Mouse (Mus musculus) WW6 (cell line): Measurements from ENCODE around the gene Lcn2.
"Not testable (repeated sequence)": the region's sequence is repeated elsewhere in the genome, so short reads cannot be mapped to it uniquely, and the experiment has no call there.

Source experiments
- DNase-seq: peaks from one replicate; pipeline ENCODE4 v3.0.0-alpha.2; 2013; ENCODE audit warnings: low read depth, low spot score

Gene Lcn2

DNA sequence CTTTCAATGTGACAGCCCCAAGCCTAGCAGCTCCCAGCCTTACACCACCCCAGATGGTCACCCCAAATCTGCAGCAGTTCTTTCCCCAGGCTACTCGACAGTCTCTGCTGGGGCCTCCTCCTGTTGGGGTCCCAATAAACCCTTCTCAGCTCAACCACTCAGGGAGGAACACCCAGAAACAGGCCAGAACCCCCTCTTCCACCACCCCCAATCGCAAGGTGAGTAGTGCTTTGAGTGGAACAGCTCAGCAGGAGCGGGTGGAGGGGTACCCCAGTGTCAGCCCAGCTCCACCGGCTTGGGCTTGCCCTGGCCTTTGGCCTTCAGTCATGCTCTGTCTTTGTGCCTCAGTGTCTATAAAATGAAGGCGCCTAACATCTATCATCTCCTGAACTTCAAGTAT, 20.7 kb downstream of the Lcn2 start:
- no peak for DNase-seq

GRCm38 (mm10) chr2:32364121-32364520, 23.9 kb downstream of the Lcn2 start:
- DNase-seq: no peak

DNA sequence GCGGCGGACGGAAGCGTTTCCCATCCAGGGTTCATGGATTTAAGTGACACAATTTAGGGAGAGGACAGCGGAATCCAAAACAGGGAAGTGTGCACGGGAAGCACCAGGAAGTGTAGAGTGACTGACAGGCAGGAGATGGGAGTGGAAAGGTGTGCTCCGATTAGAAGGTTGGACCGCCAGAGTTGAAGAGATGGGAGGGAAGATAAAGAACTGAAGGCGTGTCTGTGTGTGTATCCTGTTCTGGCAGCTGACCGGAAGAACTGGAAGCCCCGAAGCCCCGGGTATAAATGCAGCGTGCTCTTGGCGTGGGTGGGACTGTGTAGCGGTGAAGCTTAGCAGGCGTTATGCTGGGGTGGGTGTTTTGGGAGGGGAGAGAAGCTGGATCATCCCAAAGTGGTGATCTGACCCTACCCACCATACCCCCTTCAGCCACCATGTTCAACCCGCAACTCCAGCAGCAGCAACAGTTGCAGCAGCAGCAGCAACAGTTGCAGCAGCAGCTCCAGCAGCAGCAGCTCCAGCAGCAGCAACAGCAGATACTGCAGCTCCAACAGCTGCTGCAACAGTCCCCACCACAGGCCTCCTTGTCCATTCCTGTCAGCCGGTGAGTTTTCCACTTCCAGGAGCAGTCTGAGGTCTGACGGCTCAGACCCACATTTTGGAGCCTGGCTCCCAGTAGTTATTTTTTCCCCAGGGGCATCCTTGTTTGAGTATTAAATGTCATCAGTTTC, 24.5 kb downstream of the Lcn2 start:
- no peak for DNase-seq

DNA sequence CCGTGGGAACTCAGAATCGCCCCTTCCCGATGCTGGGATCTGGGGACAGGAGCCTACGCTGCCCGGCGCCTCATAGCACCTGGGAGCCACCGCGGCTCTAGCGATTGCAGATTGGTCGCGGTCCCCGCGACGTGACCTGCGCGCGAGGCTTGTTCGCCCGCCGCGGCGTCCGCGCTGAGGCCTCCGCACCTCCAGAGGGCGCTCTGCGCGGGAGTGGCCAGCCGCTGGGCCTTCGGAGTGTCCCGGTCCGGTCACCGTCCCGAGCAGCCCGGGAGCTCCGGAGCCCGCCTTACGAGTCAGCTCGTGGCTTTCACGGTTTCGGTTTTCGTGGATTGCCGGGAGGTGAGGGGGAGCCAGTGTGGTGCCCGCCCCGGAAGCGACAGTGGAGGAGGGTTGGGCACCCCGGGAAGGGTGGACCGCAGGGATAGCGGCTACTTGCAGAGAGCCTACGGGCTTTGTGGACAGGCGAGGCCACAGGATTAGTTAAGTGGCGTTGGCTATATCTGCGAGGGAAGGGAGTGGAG, 25.2 kb downstream of the Lcn2 start:
- DNase-seq: no peak

GRCm38 (mm10) chr2:32362274-32362673, 25.8 kb downstream of the Lcn2 start:
- not testable (repeated sequence) for DNase-seq

DNA sequence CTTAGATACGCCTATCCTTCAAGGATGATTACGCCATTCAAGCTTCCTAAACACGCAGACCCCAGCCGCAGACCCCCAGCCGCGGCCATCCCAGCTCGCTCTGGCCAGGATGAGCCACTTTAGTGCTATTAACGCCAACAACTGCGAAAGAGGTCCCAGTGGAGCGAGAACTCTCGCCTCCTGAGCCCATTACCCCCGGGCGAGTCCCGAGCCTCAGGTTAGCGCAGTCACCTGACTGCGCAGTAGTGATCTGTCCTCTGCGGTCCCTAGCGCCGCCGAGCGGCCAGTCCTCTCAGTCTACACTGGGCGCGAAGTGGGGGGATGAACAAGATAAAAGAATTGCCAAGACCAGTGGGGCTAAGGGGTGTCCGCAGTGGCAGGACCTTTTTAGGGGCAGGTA, 26.6 kb downstream of the Lcn2 start:
- no peak for DNase-seq

- no peak for DNase-seq
Measured at GRCm38 (mm10) chr2:32360741-32361140, 27.3 kb downstream of the Lcn2 start.

DNA sequence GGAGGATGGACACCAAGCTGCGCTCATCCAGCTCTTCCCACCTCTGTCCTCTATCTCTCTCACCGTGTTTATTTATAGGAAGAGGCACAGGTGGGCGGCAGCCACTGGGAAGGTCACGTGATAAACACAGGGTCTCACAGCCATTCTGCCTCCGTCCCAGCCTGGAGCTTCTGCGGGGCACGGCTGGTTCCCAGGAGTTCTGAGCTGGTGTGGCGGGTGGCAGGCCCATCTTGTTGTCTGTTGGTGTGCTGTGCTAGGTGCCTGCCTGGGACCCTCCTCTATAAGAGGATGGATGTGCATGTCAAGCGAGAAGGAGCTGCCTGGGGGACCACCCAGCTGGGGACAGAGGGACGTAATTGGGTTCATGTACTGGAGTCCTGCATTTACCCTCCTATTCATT, 29.7 kb downstream of the Lcn2 start:
- no peak for DNase-seq

DNA sequence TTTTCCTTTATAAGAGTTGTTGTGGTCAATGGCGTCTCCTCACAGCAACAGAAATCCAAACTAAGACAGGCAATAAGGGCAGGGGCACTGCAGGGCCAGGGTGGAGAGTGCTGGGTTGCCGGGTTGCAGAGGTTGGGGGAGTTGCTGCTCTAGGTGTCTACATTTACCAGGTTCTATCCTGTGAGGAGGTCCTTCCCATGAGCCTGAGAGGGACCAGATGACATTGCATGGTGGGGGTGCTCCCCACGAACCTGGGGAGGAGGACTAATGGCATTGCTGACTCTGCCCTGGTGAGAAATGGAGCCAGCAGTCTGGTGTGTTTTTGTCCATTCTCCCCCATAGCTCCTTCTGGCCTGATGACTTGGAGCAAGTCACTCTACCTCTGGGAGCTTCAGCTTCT, 30.3 kb downstream of the Lcn2 start:
- DNase-seq: no peak

- DNase-seq: no peak
Measured at GRCm38 (mm10) chr2:32356216-32356615, 31.8 kb downstream of the Lcn2 start.

- DNase-seq: no peak
Measured at GRCm38 (mm10) chr2:32354336-32354895, 33.6 kb downstream of the Lcn2 start.

DNA sequence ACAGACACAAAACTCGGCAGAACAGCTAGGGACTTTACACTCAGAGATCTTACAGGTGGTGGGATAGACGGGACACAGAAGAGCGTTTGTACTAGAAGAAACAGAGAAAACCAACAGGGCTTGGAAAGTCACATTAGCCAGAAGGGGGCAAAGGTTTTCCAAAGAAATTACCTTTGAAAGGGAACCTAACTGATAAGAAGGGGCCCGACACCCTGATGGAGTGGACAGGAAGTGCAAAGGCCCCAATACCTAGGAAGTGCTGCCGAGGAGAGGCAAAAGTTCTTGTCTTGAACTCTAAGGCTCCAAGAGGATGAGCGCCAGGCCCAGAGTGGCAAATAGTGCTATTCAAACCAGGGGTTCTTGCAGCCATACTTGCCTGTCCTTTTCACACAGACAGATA, 34.2 kb downstream of the Lcn2 start:
- no peak for DNase-seq

DNA sequence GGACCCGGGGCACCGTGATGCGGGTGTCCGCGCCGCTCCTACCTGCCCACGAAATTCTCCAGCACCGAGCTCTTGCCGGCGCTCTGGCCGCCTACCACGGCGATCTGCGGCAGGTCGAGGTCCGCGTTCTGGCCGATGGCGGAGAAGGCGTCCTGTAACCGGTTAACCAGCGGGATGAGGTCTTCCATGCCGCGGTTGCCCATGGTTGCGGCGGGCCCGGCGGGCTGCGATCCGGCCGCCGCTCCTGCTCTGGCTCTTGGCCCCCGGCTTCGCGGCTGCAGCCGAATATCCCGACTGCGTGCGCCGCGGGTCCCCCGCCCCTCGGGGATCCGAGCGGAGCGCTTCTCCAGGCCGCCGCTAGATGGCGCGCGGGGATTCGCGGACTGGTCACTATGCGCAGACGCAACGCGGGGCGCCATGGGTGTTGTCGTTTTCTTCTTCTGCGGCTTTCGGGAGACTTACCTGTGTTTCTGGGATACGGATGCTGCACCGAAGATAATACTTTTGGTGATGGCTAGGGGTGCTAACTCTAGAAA, 35.0 kb downstream of the Lcn2 start, which contains the start of gene Dnm1:
Gene Dnm1 (minus strand): TSS at position 332 of the 536 bp plus-strand sequence.
- peak; percentile 70 for DNase-seq

- DNase-seq: no peak
Measured at GRCm38 (mm10) chr2:32352151-32353006, 35.7 kb downstream of the Lcn2 start, which contains the start of gene Ciz1. Gene Ciz1 (plus strand): TSS chr2:32352327.

- DNase-seq: no peak
Measured at GRCm38 (mm10) chr2:32351471-32351961, 36.5 kb downstream of the Lcn2 start.

- no peak for DNase-seq
Measured at GRCm38 (mm10) chr2:32350471-32351051, 37.5 kb downstream of the Lcn2 start.

DNA sequence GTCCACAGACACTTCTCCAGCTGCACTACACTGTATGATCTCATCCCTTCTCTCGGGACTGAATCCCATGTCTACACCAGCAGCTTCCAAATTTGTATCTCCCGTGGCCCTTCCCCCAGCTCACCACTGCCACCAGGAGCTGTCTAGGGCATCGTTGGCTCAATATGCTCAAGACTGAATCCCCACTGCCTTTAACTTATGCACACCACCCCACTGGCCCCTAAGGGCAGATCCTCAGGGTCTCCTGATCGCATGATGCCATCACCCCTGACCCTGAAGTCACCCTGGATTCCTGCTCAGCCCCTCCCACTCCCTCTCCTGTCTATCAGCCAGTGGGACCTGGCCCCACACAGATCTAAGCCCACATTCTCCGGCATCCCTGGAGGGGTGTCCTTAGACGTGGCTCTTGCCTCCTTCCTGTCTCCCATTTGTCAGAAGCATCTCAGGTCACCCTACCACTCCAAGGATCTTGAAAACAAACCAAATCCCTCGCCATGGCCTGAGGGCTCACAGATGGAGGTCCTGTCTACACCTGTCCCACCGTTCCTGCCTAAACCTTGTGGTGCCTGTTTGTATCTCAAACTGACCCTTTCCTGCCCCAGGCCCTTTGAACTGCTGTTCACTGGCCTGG, 38.3 kb downstream of the Lcn2 start:
- no peak for DNase-seq

DNA sequence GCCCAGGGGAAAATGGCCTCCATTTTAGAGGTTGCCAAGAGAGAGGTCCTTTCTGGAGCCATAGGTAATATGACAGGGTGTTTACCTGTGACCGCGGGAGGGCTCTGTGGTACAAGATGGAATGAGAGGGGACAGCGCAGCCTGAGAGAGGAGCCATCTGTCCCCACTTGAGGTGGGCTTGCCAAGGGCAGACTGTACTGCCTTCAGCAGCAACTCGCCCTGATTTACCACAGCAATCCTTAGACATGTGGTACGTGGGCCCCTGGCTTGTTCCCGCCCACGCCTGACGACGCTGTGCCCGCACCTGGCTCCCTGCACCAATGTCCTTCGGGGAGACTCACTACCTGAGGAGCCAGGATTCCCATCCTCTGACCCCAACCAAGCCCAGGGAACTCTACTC, 39.7 kb downstream of the Lcn2 start:
- no peak for DNase-seq

DNA sequence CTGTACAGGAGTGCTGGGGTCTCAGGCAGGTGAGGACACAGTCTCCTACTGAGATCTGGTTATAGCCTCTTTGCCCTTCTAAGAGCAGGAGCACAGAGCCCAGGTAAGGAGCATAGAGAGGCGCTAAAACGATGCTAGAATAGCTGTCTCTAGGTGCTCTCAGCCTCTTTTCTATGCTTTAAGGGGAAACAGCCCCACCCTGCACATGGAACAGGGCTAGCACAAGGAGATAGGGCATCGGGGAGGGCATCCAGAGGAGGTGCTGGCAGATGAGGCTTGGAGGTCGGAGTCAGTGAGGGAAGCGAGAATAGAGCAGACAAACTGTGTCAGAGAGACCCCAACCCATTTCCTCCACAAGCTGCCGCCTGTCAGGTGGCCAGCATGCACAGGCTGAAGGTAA, 41.0 kb downstream of the Lcn2 start:
- DNase-seq: no peak

DNA sequence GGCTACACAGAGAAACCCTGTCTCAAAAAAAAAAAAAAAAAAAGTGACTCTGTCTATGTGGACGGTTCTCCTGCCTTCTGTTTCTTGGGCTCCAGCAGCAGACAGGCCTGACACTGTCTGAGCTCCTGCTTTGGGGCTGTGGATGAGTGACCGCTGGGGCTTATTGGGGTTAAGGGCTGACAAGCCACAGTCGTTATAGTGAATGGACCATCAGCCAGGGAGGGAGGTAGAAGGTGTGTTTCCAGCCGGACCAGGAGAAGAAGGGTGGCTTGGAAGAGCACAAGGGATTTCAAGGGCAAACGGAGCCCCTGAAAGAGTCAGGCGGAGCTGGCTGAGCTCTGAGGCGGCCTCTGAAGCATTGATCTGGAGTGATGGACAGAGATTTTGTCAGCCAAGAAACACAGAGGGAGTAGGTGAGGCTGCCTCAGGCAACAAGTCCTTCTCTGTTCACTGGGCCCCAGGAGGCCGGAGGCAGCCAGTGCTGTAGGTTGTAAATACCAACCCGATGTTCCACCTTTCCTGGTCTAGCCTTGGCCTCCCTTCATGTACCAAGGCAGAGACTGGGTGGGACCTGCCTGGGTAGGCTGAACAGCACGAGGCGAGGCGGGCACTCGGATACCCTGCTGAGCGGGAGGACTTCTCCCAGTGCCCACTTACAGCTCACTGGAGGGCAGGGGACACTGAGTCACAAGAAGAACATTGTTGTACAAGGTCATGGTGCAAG, 43.3 kb downstream of the Lcn2 start:
- DNase-seq: no peak
